Mouse (Mus musculus) heart, postnatal 4 days (tissue): Measurements from ENCODE around the gene Ccser2. TPM values are rescaled to one million over a fixed set of nuclear protein-coding genes. Genes with fewer than 3 reads are reported as not detected.

Experiments
- DNase-seq: peaks from one replicate; pipeline ENCODE4 v3.0.0; 2021
- total RNA-seq, 2 experiments: library from RNA; stranded (reverse); gene quantifications; 2 replicates each; pipeline ENCODE4 v1.2.3; 2021

The Ccser2 gene
- total RNA-seq, 2 experiments from 2014 or later, result 95.0 to 96.6 TPM

- DNase-seq, result no peak
Observed at GRCm38 (mm10) chr14:36937941-36938340, 30.6 kb downstream of the Ccser2 start.

GRCm38 (mm10) chr14:36937080-36937878, 31.3 kb downstream of the Ccser2 start:
- DNase-seq, result peak; percentile 53

DNA sequence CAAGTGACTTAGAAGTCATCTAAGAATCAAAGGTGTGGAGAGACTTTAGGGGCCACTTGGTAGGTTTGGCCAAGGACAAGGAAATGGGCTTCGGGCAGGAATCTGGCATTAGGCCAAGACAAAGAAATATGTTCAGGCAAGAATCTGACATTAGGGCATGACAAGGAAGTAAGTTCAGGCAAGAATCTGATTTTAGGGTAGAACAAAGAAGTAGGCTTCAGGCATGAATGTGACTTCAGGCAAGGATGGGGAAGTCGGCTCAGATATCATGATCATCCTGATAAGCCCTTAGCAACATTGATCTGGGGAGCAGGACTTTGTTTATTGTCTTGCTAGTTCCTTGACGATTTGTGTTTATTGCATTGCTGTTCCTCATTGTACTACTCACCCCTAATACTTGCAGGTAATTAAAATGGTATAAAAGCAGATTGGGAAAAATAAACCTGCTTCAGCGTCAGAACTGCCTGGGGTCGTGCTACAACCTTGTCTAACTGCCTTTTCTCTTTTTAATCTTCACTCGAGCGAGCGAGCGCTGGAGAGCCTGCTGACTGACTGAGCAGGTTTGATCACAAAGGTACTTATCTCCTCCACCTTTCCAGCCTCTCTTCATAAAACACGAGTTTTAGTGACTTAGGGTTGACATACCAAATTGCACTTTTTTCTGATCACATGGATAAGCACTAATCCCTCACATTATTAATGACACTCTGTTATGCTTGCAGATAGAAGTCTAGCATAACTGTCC, 35.8 kb downstream of the Ccser2 start:
- DNase-seq, result no peak

GRCm38 (mm10) chr14:36932038-36932437, 36.5 kb downstream of the Ccser2 start:
- no peak for DNase-seq

- no peak for DNase-seq
Observed at GRCm38 (mm10) chr14:36923383-36923782, 45.2 kb downstream of the Ccser2 start.

- no peak for DNase-seq
Observed at GRCm38 (mm10) chr14:36921346-36922049, 47.1 kb downstream of the Ccser2 start.

DNA sequence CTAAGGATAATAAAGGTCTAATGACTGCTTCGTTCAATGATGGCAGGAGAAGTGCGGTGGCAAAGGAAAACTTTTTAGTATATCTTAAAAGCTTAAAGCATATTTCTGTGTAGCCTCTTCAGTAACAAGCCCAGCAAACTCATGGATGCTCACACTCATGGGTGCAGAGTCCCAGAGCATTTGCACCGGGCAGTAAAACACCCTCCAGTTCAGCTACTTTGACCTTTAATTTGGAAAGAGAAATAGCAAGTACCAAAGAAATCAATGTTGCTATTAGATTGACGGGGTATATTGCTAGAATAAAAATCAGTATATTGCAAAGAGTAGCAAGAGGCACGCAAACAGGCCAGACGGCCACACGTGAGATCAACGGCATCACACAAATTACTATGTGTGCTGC, 48.7 kb downstream of the Ccser2 start:
- DNase-seq, result no peak

GRCm38 (mm10) chr14:36919146-36919545, 49.4 kb downstream of the Ccser2 start:
- DNase-seq, result peak; percentile 89

- no peak for DNase-seq
Observed at GRCm38 (mm10) chr14:36915203-36915602, 53.4 kb downstream of the Ccser2 start.

GRCm38 (mm10) chr14:36914473-36915005, 54.0 kb downstream of the Ccser2 start:
- no peak for DNase-seq

DNA sequence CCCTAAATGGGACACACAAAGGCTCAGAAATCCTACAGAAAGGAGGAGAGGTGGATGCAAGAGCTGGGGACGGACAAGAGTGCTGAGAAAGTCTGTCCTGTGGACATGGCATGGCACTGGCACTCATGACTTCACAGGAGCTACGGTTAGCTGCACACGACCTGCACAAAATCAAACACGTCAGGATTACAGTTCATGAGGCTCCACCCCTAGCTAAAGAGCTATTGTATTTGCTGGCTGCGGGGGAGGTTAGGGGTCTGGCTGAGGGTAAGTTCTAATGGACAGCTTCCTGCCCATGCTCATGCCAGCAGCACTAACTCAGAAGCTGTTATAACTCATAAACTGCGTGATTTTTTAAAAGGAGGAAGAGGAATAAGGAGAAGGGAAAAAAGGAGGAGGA, 56.8 kb downstream of the Ccser2 start:
- no peak for DNase-seq

DNA sequence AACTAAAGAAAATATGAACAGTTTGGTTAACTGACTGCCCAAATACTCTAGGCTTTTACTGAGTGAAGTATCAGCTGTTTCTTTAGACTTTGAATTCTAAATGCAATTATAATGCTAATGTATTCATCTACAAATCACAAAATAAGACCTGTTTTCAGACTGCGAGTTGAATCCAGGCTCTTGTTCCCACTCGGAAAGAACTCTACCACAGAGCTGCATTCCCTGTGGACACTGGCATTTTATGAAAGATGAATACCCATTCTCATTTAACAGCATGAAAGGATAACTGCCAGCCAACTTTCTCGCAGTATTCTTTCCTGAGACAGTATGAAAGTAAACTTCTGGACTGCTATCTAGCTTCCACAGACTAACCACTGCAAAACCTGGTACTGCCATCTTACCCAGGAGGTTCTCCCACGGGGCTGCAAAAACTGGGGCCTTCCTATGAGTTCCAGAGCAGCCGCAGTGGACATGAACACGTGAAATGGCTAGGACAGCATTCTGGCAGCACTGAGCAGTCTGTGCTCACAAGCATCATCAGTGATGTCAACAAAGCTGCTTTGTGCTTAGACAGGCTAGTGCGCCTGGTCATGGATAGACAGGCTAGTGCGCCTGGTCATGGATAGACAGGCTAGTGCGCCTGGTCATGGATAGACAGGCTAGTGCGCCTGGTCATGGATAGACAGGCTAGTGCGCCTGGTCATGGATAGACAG, 62.6 kb downstream of the Ccser2 start:
- DNase-seq, result no peak

GRCm38 (mm10) chr14:36904206-36904605, 64.4 kb downstream of the Ccser2 start:
- no peak for DNase-seq

DNA sequence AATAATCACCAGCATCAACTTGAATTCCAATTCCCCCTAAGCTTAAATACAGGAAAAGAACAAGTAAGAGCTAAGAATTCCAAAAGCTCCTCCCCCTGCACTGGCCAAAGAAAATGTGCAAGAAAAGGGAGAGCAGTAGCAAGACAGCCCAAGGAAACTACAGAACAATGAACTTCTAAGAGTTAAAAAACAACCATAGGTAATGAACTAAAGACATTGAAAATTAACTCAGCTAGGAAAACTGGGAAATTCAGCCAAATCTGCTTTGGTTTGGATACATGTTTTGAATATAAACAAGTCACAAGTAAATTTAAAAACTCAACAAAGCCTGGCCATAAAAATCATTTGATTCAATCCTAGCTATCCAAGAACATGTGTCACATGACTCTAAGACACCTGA, 67.7 kb downstream of the Ccser2 start:
- no peak for DNase-seq

DNA sequence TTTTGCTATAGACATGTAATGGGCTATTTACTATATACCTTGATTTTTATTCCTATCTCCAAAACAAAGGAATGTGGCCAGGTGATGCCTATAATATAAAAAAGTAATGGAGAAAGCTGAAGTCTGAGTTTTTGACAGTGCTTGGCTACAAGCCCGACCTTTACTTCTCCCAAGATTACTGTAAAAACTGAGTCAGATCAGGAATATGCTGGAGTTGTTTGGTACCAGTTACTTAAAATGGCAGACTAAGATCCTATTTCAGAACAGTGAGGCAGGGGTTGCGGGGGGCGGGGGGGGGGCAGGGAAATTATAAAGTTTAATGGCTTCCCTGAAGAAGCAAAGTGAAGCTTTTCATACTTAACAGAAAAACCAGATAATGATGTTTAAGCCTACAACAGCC, 73.9 kb downstream of the Ccser2 start:
- DNase-seq, result no peak

- no peak for DNase-seq
Observed at GRCm38 (mm10) chr14:36892762-36893358, 75.7 kb downstream of the Ccser2 start.

DNA sequence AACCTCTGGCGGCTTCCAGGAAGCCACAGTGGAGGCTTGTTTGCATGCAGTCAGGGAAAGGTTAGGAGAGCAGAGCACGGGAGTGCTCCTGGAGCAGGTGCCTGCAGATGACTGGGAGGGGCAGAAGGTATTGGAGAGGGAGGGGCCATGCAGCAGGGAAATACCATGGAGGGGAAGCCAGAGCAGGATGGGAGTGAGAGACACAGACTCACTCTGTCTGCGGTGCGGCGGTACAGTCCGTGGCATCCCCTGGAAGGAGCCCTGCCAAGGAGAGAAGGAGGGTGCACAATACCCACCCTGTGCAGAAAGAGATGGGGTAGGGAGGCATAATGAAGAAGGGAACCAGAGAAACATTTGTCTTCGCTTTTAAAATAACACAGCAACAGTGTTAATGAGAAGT, 78.4 kb downstream of the Ccser2 start:
- DNase-seq, result no peak

DNA sequence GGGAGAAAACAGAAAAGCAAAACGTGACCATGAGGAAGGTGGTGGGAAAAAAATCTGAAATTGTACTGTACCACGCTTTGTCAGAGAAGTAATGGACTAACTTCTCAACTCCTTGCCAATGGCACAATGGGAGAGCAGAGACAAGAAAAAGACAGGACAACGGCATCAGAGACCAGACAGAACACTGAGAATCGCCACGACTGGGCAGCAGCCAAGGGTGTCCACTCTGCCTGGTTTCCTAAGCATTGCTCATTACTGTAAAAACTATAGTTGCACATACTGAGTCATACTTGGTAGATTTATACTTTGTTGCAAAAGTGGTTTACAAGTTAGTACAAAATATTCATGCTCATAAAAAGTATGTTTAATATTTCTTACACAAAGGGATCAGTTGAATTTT, 82.9 kb downstream of the Ccser2 start:
- DNase-seq, result no peak

GRCm38 (mm10) chr14:36885117-36885516, 83.5 kb downstream of the Ccser2 start:
- DNase-seq, result no peak

DNA sequence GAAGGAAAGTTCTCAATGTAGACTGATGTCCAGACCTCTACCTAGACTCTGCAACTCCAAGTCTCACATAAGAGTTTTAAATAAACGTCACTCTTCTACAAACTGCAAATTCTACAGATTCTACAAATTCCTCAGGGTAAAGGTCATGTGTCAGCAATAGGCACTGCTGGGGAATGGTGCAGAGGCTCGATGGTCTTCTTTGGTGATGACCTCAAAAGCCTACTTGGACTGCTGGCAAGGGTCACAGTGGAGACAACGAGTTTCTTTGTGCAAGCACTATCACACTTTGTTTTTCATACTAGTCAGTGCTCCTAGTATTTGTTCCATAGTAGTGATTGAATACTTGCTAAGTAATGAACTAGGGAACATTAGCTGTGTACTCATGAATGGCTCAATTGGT, 85.0 kb downstream of the Ccser2 start:
- DNase-seq, result no peak

DNA sequence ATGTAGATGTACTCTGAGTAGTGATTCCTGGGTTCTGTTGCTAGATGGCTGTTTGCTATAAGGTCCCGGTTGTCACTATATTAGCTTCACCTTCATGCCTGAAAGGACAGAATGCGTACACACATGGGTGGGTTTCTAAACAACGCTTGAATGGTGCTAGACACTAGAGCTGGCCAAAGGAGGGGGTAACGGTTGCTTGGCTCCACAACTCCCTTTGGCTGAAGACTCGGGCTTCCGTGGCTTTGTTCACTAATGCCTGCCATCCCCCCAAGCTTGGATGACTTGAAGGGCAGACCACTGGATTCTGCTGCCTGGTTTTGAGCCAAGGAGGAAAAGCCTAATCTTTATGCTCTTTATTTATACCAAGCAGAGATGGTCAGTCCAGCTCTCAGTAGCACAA, 98.3 kb downstream of the Ccser2 start:
- DNase-seq, result no peak
